Mouse (Mus musculus) embryonic fibroblast, embryonic 13.5 days (primary cell): ENCODE measurements around the gene Tmem199.

Experiments
- CTCF ChIP-seq: IDR thresholded peaks from 2 replicates; pipeline ENCODE4 v1.5.1; 2011; ENCODE audit warnings: mild to moderate bottlenecking, control low read depth, low read length, moderate library complexity, borderline replicate concordance; ENCODE audit not compliant: insufficient read depth
- POLR2A ChIP-seq: IDR thresholded peaks from 2 replicates; pipeline ENCODE4 v1.6.1; 2011; ENCODE audit warnings: low read depth, mild to moderate bottlenecking, control low read depth, low read length, moderate library complexity

- TF ChIP-seq CTCF (no peak), POLR2A (no peak)
Measured at GRCm38 (mm10) chr11:78547718-78548460, 35.9 kb upstream of the Tmem199 start.
